Mouse (Mus musculus) stomach, embryonic 16.5 days (tissue): Measurements from ENCODE around the gene Ltf. TPM values are rescaled to one million over a fixed set of nuclear protein-coding genes. Genes with fewer than 3 reads are reported as not detected.

Experiments
- ATAC-seq: fragments of 200-750 bp; cut with Nextera tagmentation; 2 replicates; pipeline ENCODE4 v1.8.0; 2017; ENCODE audit warnings: moderate number of reproducible peaks, moderate TSS enrichment; ENCODE audit not compliant: insufficient read depth, low FRiP score
- H3K27ac ChIP-seq: fragments of 300-500 bp; sonication (generic); 2 replicates; pipeline ENCODE4 v1.5.1; 2014; ENCODE audit warnings: low read length
- H3K27me3 ChIP-seq: fragments of 300-500 bp; sonication (generic); 2 replicates; pipeline ENCODE4 v1.6.1; 2014; ENCODE audit warnings: low read length, control low read depth, mixed read lengths; ENCODE audit not compliant: control insufficient read depth, insufficient read depth
- H3K36me3 ChIP-seq: fragments of 300-500 bp; sonication (generic); 2 replicates; pipeline ENCODE4 v1.6.1; 2014; ENCODE audit warnings: low read length; ENCODE audit not compliant: control insufficient read depth, insufficient read depth
- H3K4me1 ChIP-seq: fragments of 300-500 bp; sonication (generic); 2 replicates; pipeline ENCODE4 v1.6.1; 2014; ENCODE audit warnings: low read length, control low read depth, mixed read lengths; ENCODE audit not compliant: control insufficient read depth, insufficient read depth
- H3K4me2 ChIP-seq: fragments of 300-500 bp; sonication (generic); 2 replicates; pipeline ENCODE4 v1.6.1; 2014; ENCODE audit warnings: low read depth, low read length, mixed read lengths
- H3K4me3 ChIP-seq: fragments of 300-500 bp; sonication (generic); replicated peaks from 2 replicates; pipeline ENCODE4 v1.5.1; 2014; ENCODE audit warnings: mild to moderate bottlenecking, low read length
- H3K9ac ChIP-seq: fragments of 300-500 bp; sonication (generic); 2 replicates; pipeline ENCODE4 v1.6.1; 2014; ENCODE audit warnings: low read length
- H3K9me3 ChIP-seq: fragments of 300-500 bp; sonication (generic); replicated peaks from 2 replicates; pipeline ENCODE4 v1.6.1; 2016; ENCODE audit warnings: low read length, control low read depth; ENCODE audit not compliant: control insufficient read depth
- WGBS: fragments of 180-500 bp; shearing (Covaris S2); extraction: QIAGEN DNeasy Blood & Tissue Kit; methylation state at CpG from one replicate; pipeline ENCODE4 v1.1.7; 2014; 5-methylcytosine and 5-hydroxymethylcytosine counted together
- polyA plus RNA-seq: library from polyadenylated mRNA; unstranded; fragments of >200 nt; fragmentation: Nextera tagmentation; extraction: Ambion mirVana; gene quantifications from 2 replicates; pipeline ENCODE4 v1.2.1, GENCODE M21; 2015

The Ltf gene
- polyA plus RNA-seq, 1 experiment from 2014 or later, result 39.5 TPM

- Histone ChIP-seq H3K27ac (no peak within 1 kb of the TSS), H3K9ac (no peak within 1 kb of the TSS), H3K9me3 (no peaks in the 10 kb centered on the region), H3K4me3 (no peak within 1 kb of the TSS), H3K27me3 (no peaks in the 10 kb centered on the region), H3K4me1 (no peaks in the 10 kb centered on the region), H3K36me3 (no peaks in the 10 kb centered on the region), H3K4me2 (no peak within 1 kb of the TSS)
- WGBS, result 50% methylated on average over 6 of the region's 6 CpGs
- no peak for ATAC-seq
These were observed 28.9 kb upstream of the Ltf start, which contains the start of gene Rtp3 for GRCm38 (mm10) chr9:110990204-110990603. Rtp3 (minus strand) TSS chr9:110990583.

GRCm38 (mm10) chr9:110993281-110993709 is 25.8 kb upstream of the Ltf start:
- Histone ChIP-seq H3K9ac (no peak overlapping the region), H3K4me1 (no peaks in the 10 kb centered on the region), H3K9me3 (no peaks in the 10 kb centered on the region), H3K36me3 (no peaks in the 10 kb centered on the region), H3K27ac (no peak overlapping the region; the same call in 1 of the 2 replicates), H3K4me2 (no peak overlapping the region), H3K4me3 (no peak overlapping the region), H3K27me3 (no peaks in the 10 kb centered on the region)
- WGBS, result 25% methylated on average over 3 of the region's 3 CpGs
- ATAC-seq, result no peak

- Histone ChIP-seq H3K9me3 (no peaks in the 10 kb centered on the region), H3K27me3 (no peaks in the 10 kb centered on the region), H3K4me3 (peak overlapping the region; percentile 52), H3K4me1 (no peaks in the 10 kb centered on the region), H3K4me2 (peak overlapping the region; percentile 62), H3K9ac (peak overlapping the region; percentile 64), H3K27ac (peak overlapping the region; percentile 49), H3K36me3 (no peaks in the 10 kb centered on the region)
- peak; percentile 89 for ATAC-seq
- 10% methylated on average over 13 of the region's 13 CpGs for WGBS
These were observed 24.3 kb upstream of the Ltf start for GRCm38 (mm10) chr9:110994716-110995172.

GRCm38 (mm10) chr9:110997245-110997644 is 21.8 kb upstream of the Ltf start:
- Histone ChIP-seq H3K4me2 (no peak overlapping the region), H3K4me1 (no peaks in the 10 kb centered on the region), H3K9ac (no peak overlapping the region), H3K27ac (no peak overlapping the region), H3K9me3 (no peaks in the 10 kb centered on the region), H3K36me3 (no peaks in the 10 kb centered on the region), H3K4me3 (no peak overlapping the region), H3K27me3 (no peaks in the 10 kb centered on the region)
- WGBS, result 2% methylated on average over 5 of the region's 5 CpGs
- ATAC-seq, result no peak

GRCm38 (mm10) chr9:110999056-110999455 is 20.0 kb upstream of the Ltf start:
- no peaks in the 10 kb centered on the region for H3K4me1 ChIP-seq
- H3K9ac ChIP-seq, result 0 out of 2 replicates have a peak overlapping the region, but pooled peaks have one; percentile 6
- 75% methylated on average over 2 of the region's 2 CpGs for whole genome bisulfite sequencing
- H3K9me3 ChIP-seq, result no peaks in the 10 kb centered on the region
- no peak overlapping the region for H3K4me2 ChIP-seq
- H3K36me3 ChIP-seq, result no peaks in the 10 kb centered on the region
- no peaks in the 10 kb centered on the region for H3K27me3 ChIP-seq
- no peak for ATAC-seq
- no peak overlapping the region; the same call in 1 of the 2 replicates for H3K27ac ChIP-seq
- no peak overlapping the region for H3K4me3 ChIP-seq

- no peak overlapping the region for H3K27ac ChIP-seq
- H3K27me3 ChIP-seq, result no peaks in the 10 kb centered on the region
- no peak overlapping the region for H3K4me3 ChIP-seq
- H3K4me2 ChIP-seq, result no peak overlapping the region
- H3K9ac ChIP-seq, result no peak overlapping the region
- no peak for ATAC-seq
- H3K4me1 ChIP-seq, result no peaks in the 10 kb centered on the region
- WGBS, result 65% methylated on average over 10 of the region's 10 CpGs
- H3K9me3 ChIP-seq, result no peaks in the 10 kb centered on the region
- no peaks in the 10 kb centered on the region for H3K36me3 ChIP-seq
These were observed 19.2 kb upstream of the Ltf start for GRCm38 (mm10) chr9:110999856-111000255.

- no peak overlapping the region for H3K9ac ChIP-seq
- H3K4me3 ChIP-seq, result no peak overlapping the region
- no peaks in the 10 kb centered on the region for H3K4me1 ChIP-seq
- H3K27ac ChIP-seq, result no peak overlapping the region
- no peak overlapping the region for H3K4me2 ChIP-seq
- H3K36me3 ChIP-seq, result no peaks in the 10 kb centered on the region
- 75% methylated on average over 12 of the region's 12 CpGs for WGBS
- ATAC-seq, result no peak
- H3K27me3 ChIP-seq, result no peaks in the 10 kb centered on the region
- H3K9me3 ChIP-seq, result no peaks in the 10 kb centered on the region
These were observed 17.4 kb upstream of the Ltf start for GRCm38 (mm10) chr9:111001621-111002020.

- Histone ChIP-seq H3K27ac (no peak overlapping the region), H3K4me3 (no peak overlapping the region), H3K9ac (no peak overlapping the region), H3K9me3 (no peaks in the 10 kb centered on the region), H3K4me2 (no peak overlapping the region), H3K36me3 (no peaks in the 10 kb centered on the region), H3K27me3 (no peaks in the 10 kb centered on the region), H3K4me1 (no peaks in the 10 kb centered on the region)
- ATAC-seq, result no peak
- WGBS, result 87% methylated on average over 9 of the region's 9 CpGs
These were observed 15.8 kb upstream of the Ltf start for GRCm38 (mm10) chr9:111003279-111003678.

- H3K36me3 ChIP-seq, result no peaks in the 10 kb centered on the region
- H3K9me3 ChIP-seq, result no peaks in the 10 kb centered on the region
- no peak overlapping the region for H3K4me2 ChIP-seq
- H3K4me3 ChIP-seq, result no peak overlapping the region
- no peak overlapping the region for H3K9ac ChIP-seq
- H3K27me3 ChIP-seq, result no peaks in the 10 kb centered on the region
- 89% methylated on average over 2 of the region's 2 CpGs for WGBS
- no peak overlapping the region for H3K27ac ChIP-seq
- H3K4me1 ChIP-seq, result no peaks in the 10 kb centered on the region
- ATAC-seq, result no peak
These were observed 12.5 kb upstream of the Ltf start for GRCm38 (mm10) chr9:111006544-111006943.
